Mouse (Mus musculus) liver, adult 2 months (tissue): ENCODE results near the gene Nck1. TPM values are rescaled to one million over a fixed set of nuclear protein-coding genes. Genes with fewer than 3 reads are reported as not detected.

Source experiments
- DNase-seq: peaks from one replicate; pipeline ENCODE4 v3.0.0-alpha.2; 2011; ENCODE audit warnings: low read depth, low spot score; ENCODE audit errors: extremely low read depth
- H3K27ac ChIP-seq: fragments of 200-500 bp; replicated peaks from 2 replicates; pipeline ENCODE4 v1.5.1; 2012; ENCODE audit warnings: low read depth, mild to moderate bottlenecking, control low read depth, inconsistent platforms, low read length; ENCODE audit not compliant: insufficient read depth
- H3K27me3 ChIP-seq: fragments of 200-500 bp; 2 replicates; pipeline ENCODE4 v1.6.1; 2012; ENCODE audit warnings: mild to moderate bottlenecking, moderate library complexity, low read length, inconsistent platforms; ENCODE audit not compliant: control insufficient read depth, insufficient read depth
- H3K36me3 ChIP-seq: fragments of 200-500 bp; 2 replicates; pipeline ENCODE4 v1.6.1; 2012; ENCODE audit warnings: low read length, inconsistent platforms; ENCODE audit not compliant: control insufficient read depth, insufficient read depth
- H3K4me1 ChIP-seq: fragments of 200-500 bp; 2 replicates; pipeline ENCODE4 v1.6.1; 2011; ENCODE audit warnings: low read length; ENCODE audit not compliant: control insufficient read depth, insufficient read depth
- H3K4me3 ChIP-seq: fragments of 200-500 bp; 2 replicates; pipeline ENCODE4 v1.5.1; 2011; ENCODE audit warnings: low read depth, mild to moderate bottlenecking, control low read depth, low read length, moderate library complexity; ENCODE audit not compliant: insufficient read depth
- H3K79me2 ChIP-seq: fragments of 200-500 bp; 2 replicates; pipeline ENCODE4 v1.6.1; 2012; ENCODE audit warnings: inconsistent platforms, mild to moderate bottlenecking, low read length, moderate library complexity; ENCODE audit not compliant: control insufficient read depth, insufficient read depth
- H3K9ac ChIP-seq: fragments of 200-500 bp; 2 replicates; pipeline ENCODE4 v1.6.1; 2012; ENCODE audit warnings: low read depth, mild to moderate bottlenecking, control low read depth, inconsistent platforms, low read length
- CTCF ChIP-seq: fragments of 200-500 bp; IDR thresholded peaks from 2 replicates; pipeline ENCODE4 v1.5.1; 2011; ENCODE audit warnings: low read depth, low read length, control low read depth
- POLR2A ChIP-seq: fragments of 200-500 bp; IDR thresholded peaks from 2 replicates; pipeline ENCODE4 v1.6.1; 2011; ENCODE audit warnings: low read length, control low read depth; ENCODE audit not compliant: insufficient read depth; ENCODE audit errors: extremely low read depth
- WGBS: fragments of 180-500 bp; shearing (Covaris S2); methylation state at CpG from one replicate; pipeline ENCODE4 v1.1.7; 2018; 5-methylcytosine and 5-hydroxymethylcytosine counted together
- polyA plus RNA-seq: library from polyadenylated mRNA; depleted of rRNA; stranded (reverse); fragments of >200 nt; gene quantifications from 2 replicates; pipeline ENCODE4 v1.2.3, GENCODE M21; 2012
- total RNA-seq: library from RNA; depleted of rRNA; stranded (reverse); fragments of >200 nt; gene quantifications from 2 replicates; pipeline ENCODE4 v1.2.3, GENCODE M21; 2014

Gene Nck1
- total and polyA plus RNA-seq, 2 experiments = 2.6 to 17.0 TPM

- no peaks in the 10 kb centered on the region for H3K4me1 ChIP-seq
- no peak overlapping the region for H3K4me3 ChIP-seq
- H3K27ac ChIP-seq = no peak overlapping the region
- H3K27me3 ChIP-seq = no peaks in the 10 kb centered on the region
- 86% methylated on average over 7 of the region's 7 CpGs for WGBS
- H3K36me3 ChIP-seq = peaks cover 5% of the 10 kb centered on the region; the same call in 1 of the 2 replicates
- H3K9ac ChIP-seq = no peak overlapping the region
- TF ChIP-seq CTCF = no peak
- DNase-seq = no peak
- no peaks in the 10 kb centered on the region for H3K79me2 ChIP-seq
These were observed 78.3 kb downstream of the Nck1 start for GRCm38 (mm10) chr9:100467653-100468052.

- 20% methylated on average over 3 of the region's 3 CpGs for WGBS
- H3K27ac ChIP-seq = no peak overlapping the region
- TF ChIP-seq POLR2A (no peak), CTCF (no peak)
- H3K27me3 ChIP-seq = no peaks in the 10 kb centered on the region
- H3K4me3 ChIP-seq = no peak overlapping the region
- H3K36me3 ChIP-seq = peaks cover 5% of the 10 kb centered on the region; the same call in 1 of the 2 replicates
- no peak overlapping the region for H3K9ac ChIP-seq
- H3K4me1 ChIP-seq = no peaks in the 10 kb centered on the region
- no peaks in the 10 kb centered on the region for H3K79me2 ChIP-seq
- no peak for DNase-seq
These were observed 79.2 kb downstream of the Nck1 start for GRCm38 (mm10) chr9:100466743-100467142.

GRCm38 (mm10) chr9:100465988-100466387 is 79.9 kb downstream of the Nck1 start:
- 96% methylated on average over 9 of the region's 9 CpGs for WGBS
- Histone ChIP-seq H3K4me1 (no peaks in the 10 kb centered on the region), H3K27me3 (no peaks in the 10 kb centered on the region), H3K27ac (no peak overlapping the region), H3K4me3 (no peak overlapping the region), H3K9ac (no peak overlapping the region), H3K79me2 (no peaks in the 10 kb centered on the region), H3K36me3 (peaks cover 5% of the 10 kb centered on the region; the same call in 1 of the 2 replicates)
- no peak for DNase-seq
- TF ChIP-seq CTCF (no peak), POLR2A (no peak)

- no peaks in the 10 kb centered on the region for H3K79me2 ChIP-seq
- no peaks in the 10 kb centered on the region for H3K4me1 ChIP-seq
- H3K27ac ChIP-seq = no peak overlapping the region
- DNase-seq = no peak
- WGBS = 95% methylated on average over 5 of the region's 5 CpGs
- H3K9ac ChIP-seq = no peak overlapping the region
- TF ChIP-seq CTCF = no peak
- TF ChIP-seq POLR2A = no peak
- no peaks in the 10 kb centered on the region for H3K27me3 ChIP-seq
- H3K4me3 ChIP-seq = no peak overlapping the region
- peaks cover 5% of the 10 kb centered on the region; the same call in 1 of the 2 replicates for H3K36me3 ChIP-seq
These were observed 80.6 kb downstream of the Nck1 start for GRCm38 (mm10) chr9:100465380-100465779.

GRCm38 (mm10) chr9:100463771-100464170 is 82.2 kb downstream of the Nck1 start:
- WGBS = 83% methylated on average over 2 of the region's 2 CpGs
- no peaks in the 10 kb centered on the region for H3K4me1 ChIP-seq
- no peak overlapping the region for H3K27ac ChIP-seq
- H3K4me3 ChIP-seq = no peak overlapping the region
- no peak overlapping the region for H3K9ac ChIP-seq
- no peak for TF ChIP-seq POLR2A
- TF ChIP-seq CTCF = no peak
- no peak for DNase-seq
- no peaks in the 10 kb centered on the region for H3K79me2 ChIP-seq
- peaks cover 5% of the 10 kb centered on the region; the same call in 1 of the 2 replicates for H3K36me3 ChIP-seq
- no peaks in the 10 kb centered on the region for H3K27me3 ChIP-seq

GRCm38 (mm10) chr9:100462098-100462497 is 83.8 kb downstream of the Nck1 start:
- Histone ChIP-seq H3K9ac (no peak overlapping the region), H3K27me3 (no peaks in the 10 kb centered on the region), H3K27ac (no peak overlapping the region), H3K4me3 (no peak overlapping the region), H3K79me2 (no peaks in the 10 kb centered on the region), H3K36me3 (peaks cover 5% of the 10 kb centered on the region; the same call in 1 of the 2 replicates), H3K4me1 (no peaks in the 10 kb centered on the region)
- no peak for TF ChIP-seq CTCF
- no peak for TF ChIP-seq POLR2A
- no peak for DNase-seq
- 93% methylated on average over 4 of the region's 4 CpGs for WGBS
